Mouse (Mus musculus) heart, embryonic 11.5 days (tissue): ENCODE data around the gene Rubcnl. TPM values are rescaled to one million over a fixed set of nuclear protein-coding genes. Genes with fewer than 3 reads are reported as not detected.

Experiments
- ATAC-seq: fragments of 200-750 bp; cut with Nextera tagmentation; replicated peaks from 2 replicates; pipeline ENCODE4 v1.8.0; 2017; ENCODE audit warnings: moderate library complexity; ENCODE audit not compliant: insufficient number of reproducible peaks, low FRiP score, low TSS enrichment
- H3K27ac ChIP-seq: fragments of 300-500 bp; sonication (generic); 2 replicates; pipeline ENCODE4 v1.5.1; 2014; ENCODE audit warnings: mild to moderate bottlenecking, low read depth, low read length
- H3K27me3 ChIP-seq: fragments of 300-500 bp; sonication (generic); 2 replicates; pipeline ENCODE4 v1.6.1; 2014; ENCODE audit warnings: mild to moderate bottlenecking, low read length, mixed read lengths; ENCODE audit not compliant: control insufficient read depth, insufficient read depth
- H3K36me3 ChIP-seq: fragments of 300-500 bp; sonication (generic); 2 replicates; pipeline ENCODE4 v1.6.1; 2014; ENCODE audit warnings: mild to moderate bottlenecking, low read length, moderate library complexity, mixed read lengths; ENCODE audit not compliant: control insufficient read depth, insufficient read depth
- H3K4me1 ChIP-seq: fragments of 300-500 bp; sonication (generic); 2 replicates; pipeline ENCODE4 v1.6.1; 2014; ENCODE audit warnings: low read length; ENCODE audit not compliant: control insufficient read depth, insufficient read depth
- H3K4me2 ChIP-seq: fragments of 300-500 bp; sonication (generic); 2 replicates; pipeline ENCODE4 v1.6.1; 2014; ENCODE audit warnings: mild to moderate bottlenecking, moderate library complexity
- H3K4me3 ChIP-seq: fragments of 300-500 bp; sonication (generic); 2 replicates; pipeline ENCODE4 v1.5.1; 2014; ENCODE audit warnings: low read depth, low read length
- H3K9ac ChIP-seq: fragments of 300-500 bp; sonication (generic); 2 replicates; pipeline ENCODE4 v1.6.1; 2014; ENCODE audit warnings: mild to moderate bottlenecking, low read depth, low read length, moderate library complexity
- H3K9me3 ChIP-seq: fragments of 300-500 bp; sonication (generic); replicated peaks from 2 replicates; pipeline ENCODE4 v1.6.1; 2016; ENCODE audit warnings: low read length; ENCODE audit not compliant: control insufficient read depth
- WGBS: fragments of 180-500 bp; shearing (Covaris S2); extraction: QIAGEN DNeasy Blood & Tissue Kit; methylation state at CpG from one replicate; pipeline ENCODE4 v1.1.7; 2014; ENCODE audit not compliant: insufficient replicate concordance; 5-methylcytosine and 5-hydroxymethylcytosine counted together
- polyA plus RNA-seq: library from polyadenylated mRNA; unstranded; fragments of >200 nt; fragmentation: Nextera tagmentation; extraction: Ambion mirVana; gene quantifications from 2 replicates; pipeline ENCODE4 v1.2.1, GENCODE M21; 2014

The Rubcnl gene
- polyA plus RNA-seq, 1 experiment from 2014 or later: 1.1 TPM

DNA sequence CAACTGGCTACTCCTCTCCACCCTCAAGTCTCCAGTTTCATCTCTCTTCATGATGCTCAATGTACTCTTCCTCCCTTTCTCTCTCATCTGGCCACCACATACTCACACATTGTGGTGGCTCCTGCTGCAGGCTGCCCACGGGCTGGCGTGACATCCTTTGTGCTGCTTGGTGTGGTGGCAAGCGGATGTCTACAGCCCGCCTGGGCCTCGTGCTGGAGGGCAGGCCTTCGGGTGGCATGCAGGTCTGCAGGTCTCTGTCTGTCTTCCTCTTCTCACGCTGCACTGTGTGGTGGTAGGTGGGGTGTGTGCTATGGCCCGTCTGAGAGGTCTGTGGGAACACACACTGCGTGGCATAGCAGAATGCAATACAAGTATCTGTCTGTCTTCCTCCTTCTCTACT lies 6.7 kb downstream of the Rubcnl start:
- Histone ChIP-seq H3K9ac (no peak overlapping the region), H3K27me3 (no peaks in the 10 kb centered on the region), H3K9me3 (no peaks in the 10 kb centered on the region), H3K27ac (no peak overlapping the region), H3K4me1 (peaks cover 15% of the 10 kb centered on the region; the same call in 1 of the 2 replicates), H3K36me3 (no peaks in the 10 kb centered on the region), H3K4me3 (no peak overlapping the region), H3K4me2 (no peak overlapping the region)
- no peak for ATAC-seq
- 82% methylated on average over 9 of the region's 9 CpGs for WGBS

DNA sequence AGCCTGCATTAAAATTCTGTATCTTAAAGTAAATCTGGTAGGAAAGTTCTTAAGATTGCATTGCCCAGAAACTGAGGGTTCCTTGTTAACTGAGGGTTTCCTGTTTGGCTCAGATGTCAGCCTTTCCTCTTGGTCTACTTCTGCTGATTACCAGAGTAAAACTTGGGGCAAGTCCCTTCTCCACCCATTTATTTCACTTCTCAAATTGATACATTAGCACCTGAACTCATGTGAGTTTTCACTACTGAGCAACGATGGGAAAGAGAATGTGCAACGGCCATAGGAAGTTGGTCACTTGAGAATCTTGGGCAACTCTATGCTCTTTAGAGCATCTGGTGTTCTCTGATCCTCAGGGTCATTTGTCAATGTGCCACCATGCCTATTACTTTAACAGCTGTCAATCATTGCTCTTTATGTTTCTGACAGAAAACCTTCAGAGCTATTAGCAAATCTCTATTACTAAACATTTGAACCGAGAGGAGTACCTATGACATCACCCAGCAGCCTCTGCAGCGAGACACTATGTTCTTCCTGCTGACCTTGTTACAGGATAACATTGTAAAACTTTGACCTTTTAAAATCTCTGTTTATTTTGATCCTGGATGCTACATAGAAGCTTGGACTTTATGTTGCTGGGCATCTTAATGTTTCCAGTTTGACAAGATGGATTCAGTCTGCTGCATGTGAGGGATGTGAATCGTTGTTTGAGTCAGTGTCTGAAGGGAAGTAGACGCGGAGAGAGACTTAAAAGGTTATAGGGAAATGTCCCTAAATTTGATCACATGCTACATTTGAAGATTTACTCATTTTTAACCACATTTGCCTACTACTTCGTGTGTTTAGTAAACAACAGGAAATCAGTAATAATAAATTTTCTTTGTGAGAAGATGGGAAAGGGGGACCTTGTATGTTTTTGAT lies 9.2 kb downstream of the Rubcnl start:
- WGBS: 71% methylated on average over 8 of the region's 8 CpGs
- no peak overlapping the region for H3K4me3 ChIP-seq
- ATAC-seq: no peak

DNA sequence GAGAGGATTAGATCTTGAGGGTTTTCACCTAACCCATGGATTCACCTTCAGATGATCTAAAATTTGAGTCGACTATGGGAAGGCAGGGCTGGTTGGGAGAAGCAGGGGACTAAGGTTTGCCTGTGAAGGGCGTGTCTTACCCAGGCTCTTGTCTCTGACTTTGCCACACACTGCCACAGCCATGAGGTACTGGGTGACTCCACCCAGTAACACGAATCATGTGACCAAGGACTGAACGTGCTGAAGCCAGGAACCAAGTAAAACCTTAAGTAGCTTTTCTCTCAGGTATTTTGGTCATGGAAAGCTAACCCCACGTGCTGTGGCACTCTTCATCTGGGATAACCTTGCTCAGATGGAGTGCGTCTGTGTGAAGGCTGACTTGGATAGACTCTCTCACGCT lies 14.9 kb downstream of the Rubcnl start:
- H3K36me3 ChIP-seq: no peaks in the 10 kb centered on the region
- H3K9ac ChIP-seq: no peak overlapping the region
- H3K27me3 ChIP-seq: no peaks in the 10 kb centered on the region
- no peak overlapping the region for H3K4me2 ChIP-seq
- H3K27ac ChIP-seq: no peak overlapping the region
- no peak overlapping the region for H3K4me3 ChIP-seq
- no peaks in the 10 kb centered on the region for H3K9me3 ChIP-seq
- ATAC-seq: no peak
- 74% methylated on average over 7 of the region's 7 CpGs for WGBS
- no peaks in the 10 kb centered on the region for H3K4me1 ChIP-seq

More for the DNA sequence above, 9.2 kb downstream of the Rubcnl start:
- Histone ChIP-seq H3K27ac (no peak overlapping the region), H3K27me3 (no peaks in the 10 kb centered on the region), H3K9me3 (no peaks in the 10 kb centered on the region), H3K4me2 (no peak overlapping the region), H3K36me3 (no peaks in the 10 kb centered on the region), H3K9ac (no peak overlapping the region), H3K4me1 (peaks cover 10% of the 10 kb centered on the region; the same call in 1 of the 2 replicates)

DNA sequence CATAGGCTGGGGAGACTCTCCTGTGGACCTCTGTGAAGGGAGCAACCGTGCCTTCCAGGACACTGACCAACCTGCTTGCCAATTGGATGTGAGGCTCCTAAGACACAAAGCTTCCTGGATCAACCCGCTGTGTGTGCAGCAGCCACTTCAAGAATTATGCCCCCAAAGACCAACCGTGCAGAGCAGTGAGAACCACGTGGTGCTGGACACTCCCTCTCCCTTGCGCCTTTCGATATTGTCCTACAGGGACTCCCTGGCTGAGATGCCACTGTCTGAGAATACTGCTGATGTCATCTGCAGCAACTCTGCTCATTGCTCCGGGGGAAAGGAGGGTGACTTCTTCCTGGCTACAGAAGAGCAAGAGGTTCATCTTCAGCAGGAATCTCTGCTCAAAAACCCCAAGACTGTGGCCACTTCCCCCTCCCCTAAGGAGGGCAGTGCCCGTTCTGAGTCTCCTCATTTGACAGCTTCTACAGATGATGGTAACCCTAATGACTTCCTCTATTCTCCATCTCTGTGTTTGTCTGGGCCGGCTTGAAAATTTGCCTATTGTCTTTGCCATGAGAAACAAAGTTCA lies 16.3 kb downstream of the Rubcnl start:
- Histone ChIP-seq H3K4me2 (no peak overlapping the region), H3K27me3 (no peaks in the 10 kb centered on the region), H3K4me3 (no peak overlapping the region), H3K27ac (no peak overlapping the region), H3K36me3 (no peaks in the 10 kb centered on the region), H3K9me3 (no peaks in the 10 kb centered on the region), H3K4me1 (no peaks in the 10 kb centered on the region), H3K9ac (no peak overlapping the region)
- 75% methylated on average over 9 of the region's 9 CpGs for WGBS
- ATAC-seq: no peak

DNA sequence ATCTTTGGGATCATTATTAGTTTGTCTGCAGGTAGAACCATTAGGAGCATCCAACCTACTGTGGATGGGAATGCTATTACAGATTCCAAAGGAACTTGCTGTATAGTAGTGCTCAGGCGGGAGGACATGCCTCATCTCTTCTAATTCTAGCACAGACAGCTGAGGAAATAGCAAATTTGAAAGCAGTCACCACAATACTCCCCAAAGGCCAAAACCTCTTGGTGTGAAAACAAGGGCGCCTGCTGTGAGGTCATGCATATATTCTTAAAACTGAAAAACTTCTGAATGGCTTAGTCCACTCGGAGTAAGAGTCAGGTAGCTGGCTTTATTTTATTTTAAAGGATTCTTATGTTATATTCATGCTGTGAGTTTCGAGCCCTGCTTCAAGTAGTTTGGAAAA lies 16.9 kb downstream of the Rubcnl start:
- Histone ChIP-seq H3K9me3 (no peaks in the 10 kb centered on the region), H3K4me2 (no peak overlapping the region), H3K4me1 (no peaks in the 10 kb centered on the region), H3K9ac (no peak overlapping the region), H3K4me3 (no peak overlapping the region), H3K36me3 (no peaks in the 10 kb centered on the region), H3K27ac (no peak overlapping the region), H3K27me3 (no peaks in the 10 kb centered on the region)
- WGBS: 70% methylated on average over 4 of the region's 4 CpGs
- ATAC-seq: no peak

DNA sequence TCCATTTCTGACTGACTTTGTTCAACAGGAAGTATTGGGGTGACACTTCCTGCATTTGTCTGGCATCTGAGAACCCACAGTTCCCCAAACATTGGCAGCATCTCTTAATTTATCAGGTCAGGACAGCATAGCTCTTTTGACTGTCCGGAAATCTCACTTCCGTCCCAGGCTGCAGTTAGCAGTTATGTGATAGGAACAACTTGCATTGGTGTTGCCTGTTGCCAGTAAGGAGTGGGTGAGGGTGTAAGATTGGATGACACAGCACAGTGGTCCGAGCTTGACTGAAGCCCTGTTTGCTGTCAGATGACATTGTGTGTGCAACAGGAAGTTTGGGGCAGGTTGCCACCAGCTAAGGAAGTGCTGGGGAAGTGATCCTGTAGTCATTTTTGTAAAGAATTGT lies 18.4 kb downstream of the Rubcnl start:
- no peaks in the 10 kb centered on the region for H3K36me3 ChIP-seq
- no peak overlapping the region for H3K4me3 ChIP-seq
- no peaks in the 10 kb centered on the region for H3K4me1 ChIP-seq
- H3K9ac ChIP-seq: no peak overlapping the region
- H3K27ac ChIP-seq: no peak overlapping the region
- no peak overlapping the region for H3K4me2 ChIP-seq
- WGBS: 50% methylated on average over 3 of the region's 3 CpGs
- H3K27me3 ChIP-seq: no peaks in the 10 kb centered on the region
- no peaks in the 10 kb centered on the region for H3K9me3 ChIP-seq
- no peak for ATAC-seq

DNA sequence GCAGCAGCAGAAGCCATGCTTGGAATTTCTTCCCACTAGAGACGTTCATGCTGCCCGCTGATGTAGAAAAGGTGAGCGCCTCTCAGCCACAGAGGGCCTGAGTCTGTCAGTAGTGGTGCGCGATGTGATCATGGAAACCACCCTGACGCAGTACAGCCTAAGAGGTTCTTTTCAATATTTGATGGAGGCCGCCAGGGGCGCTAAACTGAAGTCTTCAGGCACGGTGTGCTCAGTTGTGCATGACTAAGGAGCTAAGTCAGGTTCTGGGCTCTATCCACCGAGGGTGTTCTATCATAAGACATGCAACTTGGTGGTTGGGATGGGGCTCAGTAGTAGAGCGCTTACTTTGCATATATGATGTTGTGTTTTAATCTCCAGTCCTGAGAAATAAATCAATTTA lies 19.6 kb downstream of the Rubcnl start:
- ATAC-seq: no peak
- Histone ChIP-seq H3K4me2 (no peak overlapping the region), H3K27ac (no peak overlapping the region), H3K27me3 (no peaks in the 10 kb centered on the region), H3K9ac (no peak overlapping the region), H3K4me3 (no peak overlapping the region), H3K9me3 (no peaks in the 10 kb centered on the region), H3K4me1 (no peaks in the 10 kb centered on the region), H3K36me3 (no peaks in the 10 kb centered on the region)
- WGBS: 58% methylated on average over 11 of the region's 11 CpGs

DNA sequence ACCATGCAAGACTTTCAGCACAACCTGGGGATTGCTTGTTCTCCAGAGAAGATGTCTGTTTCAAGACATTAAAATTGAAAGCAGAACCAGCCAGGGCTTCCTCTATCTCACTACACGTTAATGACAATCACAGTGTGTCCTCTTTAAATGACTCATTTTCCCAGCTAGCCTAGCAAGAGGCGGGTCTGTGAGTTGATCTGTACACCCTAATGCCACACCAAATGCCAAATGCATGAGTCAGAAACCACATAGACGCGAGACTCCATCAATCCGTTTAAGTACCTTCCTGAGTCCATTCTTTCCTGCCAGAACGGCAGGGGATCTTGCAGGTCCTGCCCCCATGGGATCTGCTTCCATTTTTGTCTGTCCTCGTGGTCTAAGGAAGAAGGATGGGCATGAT lies 29.4 kb downstream of the Rubcnl start:
- WGBS: 58% methylated on average over 7 of the region's 7 CpGs
- no peak overlapping the region for H3K4me3 ChIP-seq
- H3K4me1 ChIP-seq: no peaks in the 10 kb centered on the region
- no peaks in the 10 kb centered on the region for H3K36me3 ChIP-seq
- H3K4me2 ChIP-seq: no peak overlapping the region
- ATAC-seq: no peak
- H3K9ac ChIP-seq: no peak overlapping the region
- H3K27me3 ChIP-seq: no peaks in the 10 kb centered on the region
- H3K9me3 ChIP-seq: no peaks in the 10 kb centered on the region
- no peak overlapping the region for H3K27ac ChIP-seq
